Mouse (Mus musculus) heart, postnatal 0 days (tissue): ENCODE data around the gene Adora2a.

Source experiments
- CTCF ChIP-seq: IDR thresholded peaks from 2 replicates; pipeline ENCODE4 v1.5.1; 2016; ENCODE audit warnings: antibody characterized with exemption, control low read depth, low read depth
- EP300 ChIP-seq: IDR thresholded peaks from 2 replicates; pipeline ENCODE4 v1.6.1; 2016; ENCODE audit warnings: antibody characterized with exemption, low read depth

DNA sequence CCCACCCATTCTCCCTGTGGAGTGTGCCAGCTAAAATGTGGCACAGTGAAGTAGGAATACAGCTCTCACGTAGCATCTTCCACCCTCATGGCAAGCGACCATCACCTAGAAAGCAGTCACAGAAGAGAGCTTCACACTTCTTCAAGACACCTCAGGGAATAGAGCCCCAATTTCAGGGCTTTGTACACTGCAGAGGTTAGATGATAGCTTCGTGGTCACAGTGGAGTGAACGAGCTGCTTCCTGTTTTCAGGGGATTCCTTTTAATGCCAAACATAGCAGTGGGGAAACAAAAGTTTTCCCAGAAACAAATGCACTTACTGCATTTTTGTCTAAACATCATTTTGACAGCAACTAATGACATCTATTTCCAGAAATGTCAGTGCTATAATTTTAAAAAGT is 27.3 kb upstream of the Adora2a start:
- TF ChIP-seq EP300 (no peak), CTCF (no peak)
